Mouse (Mus musculus) brown adipose tissue, adult 24 weeks (tissue): ENCODE data around the gene Eml3. TPM values are rescaled to one million over a fixed set of nuclear protein-coding genes. Genes with fewer than 3 reads are reported as not detected.
"Not testable (repeated sequence)": the region's sequence is repeated elsewhere in the genome, so short reads cannot be mapped to it uniquely, and the experiment has no call there.

Experiments used
- H3K27ac ChIP-seq: fragments of 200-500 bp; replicated peaks from 2 replicates; pipeline ENCODE4 v1.5.1; 2012; ENCODE audit warnings: low read depth, mild to moderate bottlenecking, low read length
- H3K4me1 ChIP-seq: fragments of 200-500 bp; 2 replicates; pipeline ENCODE4 v1.6.1; 2012; ENCODE audit warnings: low read length, mixed read lengths; ENCODE audit not compliant: control insufficient read depth, insufficient read depth, insufficient read length
- H3K4me3 ChIP-seq: fragments of 200-500 bp; 2 replicates; pipeline ENCODE4 v1.5.1; 2012; ENCODE audit warnings: low read depth, mild to moderate bottlenecking, low read length, moderate library complexity; ENCODE audit not compliant: insufficient read depth
- polyA plus RNA-seq: library from polyadenylated mRNA; stranded (reverse); fragments of >200 nt; gene quantifications from 2 replicates; pipeline ENCODE4 v1.2.4, GENCODE M21; 2012; ENCODE audit not compliant: missing spikeins, insufficient read depth, insufficient read length

Gene Eml3
- polyA plus RNA-seq, 1 experiment, result 11.6 TPM

- 0 out of 2 replicates have a peak, but pooled peaks cover 2% of the 10 kb centered on the region for H3K4me1 ChIP-seq
- H3K4me3 ChIP-seq, result peak within 1 kb of the TSS; percentile 85
- H3K27ac ChIP-seq, result peak within 1 kb of the TSS; percentile 86
Observed at GRCm38 (mm10) chr19:8953135-8954039, 24.0 kb downstream of the Eml3 start, which contains the start of gene Tut1. TSS of gene Tut1 (plus strand) at chr19:8953847.

DNA sequence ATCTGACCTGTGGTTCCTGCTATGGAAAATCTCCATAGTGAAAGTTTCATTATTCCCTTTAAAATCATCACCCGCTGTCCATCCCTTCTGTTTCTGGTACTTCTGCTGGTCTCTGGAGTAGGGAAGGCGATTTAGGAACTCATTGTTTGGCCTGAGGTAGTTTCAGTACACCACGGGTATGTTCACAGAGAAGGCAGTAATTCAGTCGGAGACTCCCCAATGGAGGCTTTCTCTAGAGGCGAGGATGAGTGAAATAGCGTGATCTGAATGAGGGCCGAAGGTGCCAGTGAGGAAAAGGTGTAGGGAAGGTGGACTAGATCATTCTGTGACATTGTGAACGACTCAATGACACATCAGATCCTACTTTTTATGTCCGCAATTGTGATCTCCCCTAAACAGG lies 24.8 kb downstream of the Eml3 start:
- peak overlapping the region; percentile 86 for H3K27ac ChIP-seq

GRCm38 (mm10) chr19:8962256-8962655 lies 32.9 kb downstream of the Eml3 start:
- H3K4me3 ChIP-seq, result no peak overlapping the region

More for the DNA sequence above, 24.8 kb downstream of the Eml3 start:
- H3K4me3 ChIP-seq, result peak overlapping the region; percentile 85
- 0 out of 2 replicates have a peak, but pooled peaks cover 2% of the 10 kb centered on the region for H3K4me1 ChIP-seq

GRCm38 (mm10) chr19:8965075-8965474 lies 35.7 kb downstream of the Eml3 start:
- Histone ChIP-seq H3K27ac (no peak overlapping the region), H3K4me3 (no peak overlapping the region), H3K4me1 (no peaks in the 10 kb centered on the region)

More at GRCm38 (mm10) chr19:8962256-8962655, 32.9 kb downstream of the Eml3 start:
- Histone ChIP-seq H3K4me1 (no peaks in the 10 kb centered on the region), H3K27ac (no peak overlapping the region)

- Histone ChIP-seq H3K4me1 (no peaks in the 10 kb centered on the region), H3K4me3 (peak overlapping the region; percentile 21; the same call in 1 of the 2 replicates), H3K27ac (peak overlapping the region; percentile 31; the same call in 1 of the 2 replicates)
Observed at GRCm38 (mm10) chr19:8965771-8966170, 36.4 kb downstream of the Eml3 start.

GRCm38 (mm10) chr19:8966198-8966589 lies 36.8 kb downstream of the Eml3 start:
- peak overlapping the region; percentile 64 for H3K4me3 ChIP-seq
- no peaks in the 10 kb centered on the region for H3K4me1 ChIP-seq
- peak overlapping the region; percentile 91 for H3K27ac ChIP-seq

DNA sequence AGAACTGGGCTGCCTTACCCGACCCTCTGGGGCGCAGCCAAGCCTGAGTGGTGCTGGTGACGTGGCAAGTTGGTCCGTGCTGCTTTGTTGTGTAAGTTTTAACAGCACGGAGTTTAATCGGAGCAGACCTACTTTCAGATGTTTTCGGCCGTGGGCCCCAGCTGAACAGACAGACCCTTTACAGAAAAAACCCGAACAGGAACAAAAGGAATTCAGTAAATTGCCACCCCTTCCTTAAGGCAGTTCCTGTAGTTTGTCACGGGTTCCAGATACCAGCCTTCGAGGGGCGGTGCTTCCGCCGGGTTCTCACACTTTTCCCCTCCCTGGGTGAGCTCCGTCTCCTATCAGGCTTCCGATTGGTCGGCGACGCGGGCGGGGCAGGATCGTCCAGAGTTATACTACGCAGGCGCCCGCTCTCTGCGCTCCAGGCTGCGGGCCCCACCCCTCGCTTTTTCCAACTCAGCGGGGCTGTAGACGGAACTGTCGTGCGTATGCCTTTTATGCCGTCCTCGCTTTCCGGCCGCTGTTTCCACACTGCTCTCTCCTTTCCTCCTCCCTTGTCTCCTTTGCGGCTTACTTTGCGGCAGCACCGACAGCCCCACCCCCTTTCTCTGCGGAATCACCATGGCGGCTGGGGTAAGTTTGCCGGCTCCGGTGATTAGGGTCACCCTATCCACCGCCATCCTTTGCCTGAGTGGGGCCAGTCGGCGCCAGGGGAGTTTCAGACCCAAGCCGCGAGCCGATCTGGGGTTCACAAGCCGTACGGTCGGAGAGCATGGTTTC lies 37.4 kb downstream of the Eml3 start, which contains the start of gene Eef1g:
Gene Eef1g (plus strand): TSS at position 452 of the 783 bp plus-strand sequence.
- Histone ChIP-seq H3K4me3 (peak within 1 kb of the TSS; percentile 66), H3K27ac (peak within 1 kb of the TSS; percentile 91), H3K4me1 (no peaks in the 10 kb centered on the region)

DNA sequence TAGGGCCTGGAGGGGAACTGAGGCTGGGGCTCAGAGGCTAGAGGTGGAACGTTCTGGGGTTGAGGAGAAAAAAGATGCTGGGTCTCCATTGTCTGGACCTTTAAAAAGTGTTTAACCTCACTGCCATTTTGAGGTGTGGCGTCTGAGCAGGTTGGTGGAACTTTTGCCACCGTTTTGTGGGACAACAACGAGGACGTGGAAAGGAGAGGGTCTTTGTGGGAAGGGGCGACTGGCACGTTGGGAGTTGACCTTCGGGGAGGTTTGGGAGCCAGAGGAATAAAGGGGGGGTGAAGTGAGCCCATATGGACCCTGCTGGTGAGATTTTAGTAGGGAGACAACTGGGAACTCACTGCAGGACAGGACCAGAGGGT lies 38.0 kb downstream of the Eml3 start:
- Histone ChIP-seq H3K4me1 (no peaks in the 10 kb centered on the region), H3K4me3 (peak overlapping the region; percentile 66), H3K27ac (peak overlapping the region; percentile 36)

GRCm38 (mm10) chr19:8967893-8968292 lies 38.5 kb downstream of the Eml3 start:
- Histone ChIP-seq H3K4me1 (no peaks in the 10 kb centered on the region), H3K27ac (no peak overlapping the region), H3K4me3 (peak overlapping the region; percentile 66)

GRCm38 (mm10) chr19:8972491-8972890 lies 43.1 kb downstream of the Eml3 start:
- not testable (repeated sequence) for H3K27ac ChIP-seq, H3K4me1 ChIP-seq, H3K4me3 ChIP-seq

- H3K4me1 ChIP-seq, result no peaks in the 10 kb centered on the region
- H3K27ac ChIP-seq, result no peak overlapping the region
- H3K4me3 ChIP-seq, result no peak overlapping the region
Observed at GRCm38 (mm10) chr19:8974638-8975037, 45.3 kb downstream of the Eml3 start.

DNA sequence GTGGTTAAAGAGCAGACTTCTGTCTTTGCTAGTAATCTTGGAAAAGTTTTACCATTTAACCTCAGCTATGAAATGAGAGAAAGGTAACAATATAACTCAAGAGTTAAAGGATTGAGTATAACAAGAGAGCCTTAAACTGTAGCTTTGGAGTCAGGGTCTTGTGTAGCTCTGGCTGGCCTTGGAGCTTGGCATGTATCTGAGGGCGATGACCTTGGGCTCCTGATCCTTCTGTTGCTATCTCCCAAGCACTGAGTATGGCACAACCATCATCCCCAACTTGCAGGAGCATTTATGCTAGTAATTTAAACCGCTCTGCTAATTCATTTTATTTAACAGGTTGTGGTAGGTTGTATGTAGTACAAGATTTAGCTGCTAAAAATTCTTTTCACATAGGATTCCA lies 46.1 kb downstream of the Eml3 start:
- Histone ChIP-seq H3K27ac (no peak overlapping the region), H3K4me1 (no peaks in the 10 kb centered on the region), H3K4me3 (no peak overlapping the region)

- H3K4me3 ChIP-seq, result no peak overlapping the region
- H3K4me1 ChIP-seq, result no peaks in the 10 kb centered on the region
- no peak overlapping the region for H3K27ac ChIP-seq
Observed at GRCm38 (mm10) chr19:8976535-8976934, 47.2 kb downstream of the Eml3 start.

DNA sequence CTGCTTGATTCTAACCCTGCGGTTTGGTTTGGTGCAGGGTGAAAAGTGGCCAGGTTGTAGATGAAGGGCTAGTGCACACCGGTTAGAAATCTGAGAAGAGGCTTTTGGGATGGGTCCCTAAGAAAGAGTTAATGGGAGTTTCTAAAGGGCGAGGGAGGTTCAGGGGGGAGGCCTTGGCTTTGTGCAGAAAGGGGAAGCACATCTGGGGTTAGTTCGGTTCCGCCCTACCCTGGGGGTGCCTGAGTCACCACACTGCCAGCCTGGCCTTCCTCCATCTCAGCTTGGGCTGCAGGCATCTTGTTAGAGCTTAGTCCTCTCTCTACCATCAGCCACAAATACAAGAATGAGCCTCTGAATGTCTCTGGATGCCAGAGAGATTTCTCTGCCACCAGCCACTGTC lies 51.4 kb downstream of the Eml3 start:
- Histone ChIP-seq H3K4me3 (no peak overlapping the region), H3K27ac (peak overlapping the region; percentile 62), H3K4me1 (peaks cover 16% of the 10 kb centered on the region)

GRCm38 (mm10) chr19:8981450-8982168 lies 52.3 kb downstream of the Eml3 start:
- H3K4me1 ChIP-seq, result peaks cover 16% of the 10 kb centered on the region
- H3K4me3 ChIP-seq, result no peak overlapping the region
- H3K27ac ChIP-seq, result no peak overlapping the region
